Mouse (Mus musculus) embryonic fibroblast, embryonic 13.5 days (primary cell): ENCODE measurements around the gene Fndc5. TPM values are rescaled to one million over a fixed set of nuclear protein-coding genes. Genes with fewer than 3 reads are reported as not detected.

Source experiments
- H3K27ac ChIP-seq: 2 replicates; pipeline ENCODE4 v1.5.1; 2012; ENCODE audit warnings: low read length, control low read depth, inconsistent platforms; ENCODE audit not compliant: insufficient read depth
- H3K4me1 ChIP-seq: 2 replicates; pipeline ENCODE4 v1.6.1; 2011; ENCODE audit warnings: low read length; ENCODE audit not compliant: control insufficient read depth, insufficient read depth
- H3K4me3 ChIP-seq: 2 replicates; pipeline ENCODE4 v1.5.1; 2011; ENCODE audit warnings: mild to moderate bottlenecking, control low read depth, low read length; ENCODE audit not compliant: insufficient read depth
- CTCF ChIP-seq: IDR thresholded peaks from 2 replicates; pipeline ENCODE4 v1.5.1; 2011; ENCODE audit warnings: mild to moderate bottlenecking, control low read depth, low read length, moderate library complexity, borderline replicate concordance; ENCODE audit not compliant: insufficient read depth
- POLR2A ChIP-seq: IDR thresholded peaks from 2 replicates; pipeline ENCODE4 v1.6.1; 2011; ENCODE audit warnings: low read depth, mild to moderate bottlenecking, control low read depth, low read length, moderate library complexity
- polyA plus RNA-seq: library from polyadenylated mRNA; stranded (reverse); fragments of >200 nt; gene quantifications from 2 replicates; pipeline ENCODE4 v1.2.4, GENCODE M21; 2011; ENCODE audit warnings: low read depth; ENCODE audit not compliant: missing spikeins, insufficient read length

Fndc5 gene
- polyA plus RNA-seq, 1 experiment, result 1.1 TPM

- TF ChIP-seq POLR2A (no peak), CTCF (0 out of 2 replicates have a peak, but pooled peaks have one; percentile 8)
- H3K4me1 ChIP-seq, result no peaks in the 10 kb centered on the region
These were observed 25.4 kb upstream of the Fndc5 start for GRCm38 (mm10) chr4:129111350-129111749.

DNA sequence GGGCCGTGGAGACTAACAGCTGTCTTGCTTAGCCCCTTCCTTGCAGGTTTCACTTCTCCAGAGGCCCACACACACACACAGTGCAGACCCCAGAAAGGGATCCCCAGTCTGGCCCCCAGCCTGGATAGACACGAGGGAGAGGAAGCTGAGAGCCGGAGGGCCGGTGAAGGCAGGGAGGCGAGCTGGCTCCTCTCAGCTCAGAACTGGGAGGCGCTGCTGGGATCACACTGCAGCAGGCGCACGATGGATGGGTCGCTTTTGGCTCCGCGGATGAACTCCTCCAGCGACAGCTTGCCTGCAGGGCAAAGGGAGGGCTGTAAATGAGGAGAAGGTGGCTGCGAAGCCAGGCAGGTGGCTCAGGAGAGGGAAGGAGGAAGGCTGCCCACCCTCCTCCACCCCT lies 24.6 kb upstream of the Fndc5 start:
- Histone ChIP-seq H3K4me1 (no peaks in the 10 kb centered on the region), H3K27ac (no peak overlapping the region), H3K4me3 (no peak overlapping the region)
- TF ChIP-seq CTCF, result no peak
- TF ChIP-seq POLR2A, result no peak

More at GRCm38 (mm10) chr4:129111350-129111749, 25.4 kb upstream of the Fndc5 start:
- Histone ChIP-seq H3K4me3 (no peak overlapping the region), H3K27ac (no peak overlapping the region)

DNA sequence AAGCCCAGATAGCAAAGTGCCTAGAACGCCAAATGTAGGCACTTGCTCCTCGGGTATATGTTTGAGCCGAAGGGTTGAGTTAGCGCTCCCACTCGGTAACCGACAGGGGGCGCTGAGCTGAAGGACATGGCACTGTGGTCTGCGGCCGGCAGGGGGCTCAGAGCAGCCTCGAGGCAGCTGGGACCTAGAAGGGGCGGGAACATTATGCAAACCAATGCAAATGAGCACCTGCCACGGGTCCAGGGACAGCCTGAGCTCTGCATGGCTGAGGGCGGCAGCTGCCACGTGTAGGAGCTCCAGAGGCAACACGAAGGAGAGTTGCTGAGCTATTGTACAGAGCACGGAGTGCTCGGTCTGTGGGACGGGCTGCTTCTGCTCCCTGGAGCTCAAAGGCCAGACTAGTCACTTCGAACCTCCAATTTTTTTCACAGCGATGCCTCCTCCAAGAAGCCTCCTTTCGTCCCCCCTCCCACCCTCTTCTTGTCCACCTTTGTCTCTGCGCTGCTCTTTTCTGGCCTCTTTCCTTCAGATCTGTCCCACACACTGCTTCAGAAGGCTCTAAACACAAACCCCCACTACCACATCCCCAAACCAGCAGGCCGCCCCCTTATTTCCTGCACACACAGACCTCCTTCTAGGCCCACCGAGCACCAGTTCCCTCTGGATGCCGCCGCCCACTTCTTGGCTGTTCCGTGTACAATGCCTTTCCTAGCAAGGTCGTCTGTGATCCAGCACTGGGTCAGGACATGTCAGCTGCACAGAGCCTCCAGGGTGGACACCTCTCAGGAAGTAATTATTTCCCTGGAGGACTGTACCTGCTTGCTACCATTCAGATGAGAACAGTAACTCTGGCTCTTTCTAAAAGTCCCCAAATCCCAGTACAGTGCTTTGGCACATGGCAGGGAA lies 23.5 kb upstream of the Fndc5 start:
- Histone ChIP-seq H3K27ac (no peak overlapping the region), H3K4me1 (no peaks in the 10 kb centered on the region), H3K4me3 (no peak overlapping the region)
- TF ChIP-seq POLR2A (no peak), CTCF (peak; percentile 96)

- TF ChIP-seq POLR2A, result no peak
- TF ChIP-seq CTCF, result no peak
- Histone ChIP-seq H3K27ac (no peak overlapping the region), H3K4me1 (no peaks in the 10 kb centered on the region), H3K4me3 (no peak overlapping the region)
These were observed 20.1 kb upstream of the Fndc5 start for GRCm38 (mm10) chr4:129116703-129117102.

DNA sequence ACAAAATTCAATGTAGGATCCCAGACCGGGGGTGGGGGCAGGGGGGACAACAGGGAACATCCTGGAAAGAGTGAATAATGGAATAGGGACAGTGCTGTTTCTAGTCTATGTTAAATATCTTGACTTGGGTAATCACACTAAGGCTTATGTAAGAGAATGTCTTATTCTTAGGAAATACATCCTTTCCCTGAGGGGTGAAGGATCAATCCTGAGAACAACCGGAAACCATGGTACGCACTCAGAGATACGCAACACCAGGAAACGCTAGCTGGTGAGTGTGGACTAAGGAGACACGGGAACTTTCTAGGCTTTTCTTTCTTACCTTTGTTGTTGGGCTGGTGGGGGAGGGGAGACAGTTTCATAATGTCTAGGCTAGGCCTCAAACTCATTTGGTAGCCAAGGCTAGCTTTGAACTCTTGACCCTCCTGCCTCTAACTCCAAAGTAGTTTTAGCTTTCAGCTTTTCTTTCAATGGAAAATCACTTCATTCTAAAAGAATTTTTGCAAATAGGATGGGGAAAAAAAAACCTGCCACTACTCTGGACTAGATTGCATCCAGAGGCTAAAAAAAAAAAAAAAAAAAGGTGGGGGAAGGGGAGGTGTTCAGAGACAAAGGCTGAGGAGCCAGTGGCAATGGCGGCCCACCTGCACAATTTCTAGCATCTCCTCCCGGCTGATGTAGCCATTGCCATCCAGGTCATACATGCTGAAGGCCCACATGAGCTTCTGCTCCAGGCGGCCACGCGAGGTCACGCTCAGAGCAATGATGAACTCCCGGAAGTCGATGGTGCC lies 18.9 kb upstream of the Fndc5 start:
- TF ChIP-seq POLR2A (no peak), CTCF (no peak)
- Histone ChIP-seq H3K4me1 (no peaks in the 10 kb centered on the region), H3K4me3 (no peak overlapping the region), H3K27ac (no peak overlapping the region)

- Histone ChIP-seq H3K4me1 (no peaks in the 10 kb centered on the region), H3K27ac (no peak overlapping the region), H3K4me3 (no peak overlapping the region)
- TF ChIP-seq CTCF (no peak), POLR2A (no peak)
These were observed 17.1 kb upstream of the Fndc5 start for GRCm38 (mm10) chr4:129119708-129120107.

GRCm38 (mm10) chr4:129120520-129121445 lies 16.0 kb upstream of the Fndc5 start:
- Histone ChIP-seq H3K4me1 (no peaks in the 10 kb centered on the region), H3K4me3 (no peak overlapping the region), H3K27ac (no peak overlapping the region)
- TF ChIP-seq CTCF (no peak), POLR2A (no peak)

- no peak for TF ChIP-seq POLR2A
- TF ChIP-seq CTCF, result no peak
- H3K27ac ChIP-seq, result no peak within 1 kb of the TSS
- no peak within 1 kb of the TSS for H3K4me3 ChIP-seq
- H3K4me1 ChIP-seq, result no peaks in the 10 kb centered on the region
These were observed 15.2 kb upstream of the Fndc5 start, which contains the start of gene Hpca for GRCm38 (mm10) chr4:129121569-129122086. Gene Hpca, minus strand, starts transcription at chr4:129122036.

DNA sequence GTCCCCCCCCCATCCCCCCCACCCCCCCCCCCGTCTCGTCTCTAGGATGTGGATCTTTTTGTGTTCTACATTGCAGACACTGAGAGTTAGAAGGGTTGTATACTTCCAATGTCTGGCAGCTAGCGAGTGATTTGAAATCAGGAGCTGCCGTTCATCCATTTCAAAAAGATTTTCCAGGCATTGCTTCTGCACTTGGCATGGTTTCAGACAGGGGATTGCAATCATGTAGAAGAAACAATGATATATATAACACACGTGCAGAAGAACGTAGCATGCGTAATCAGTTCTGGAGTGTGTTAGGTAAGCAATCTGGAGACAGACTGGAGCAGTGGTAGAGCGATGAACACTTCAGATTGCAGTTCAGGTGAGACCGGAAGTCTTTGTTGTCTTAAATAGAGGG lies 14.7 kb upstream of the Fndc5 start:
- Histone ChIP-seq H3K4me3 (no peak overlapping the region), H3K4me1 (no peaks in the 10 kb centered on the region), H3K27ac (no peak overlapping the region)
- TF ChIP-seq CTCF, result no peak
- no peak for TF ChIP-seq POLR2A
